Mouse (Mus musculus): Measurements from ENCODE around the gene Clic6.

DNA sequence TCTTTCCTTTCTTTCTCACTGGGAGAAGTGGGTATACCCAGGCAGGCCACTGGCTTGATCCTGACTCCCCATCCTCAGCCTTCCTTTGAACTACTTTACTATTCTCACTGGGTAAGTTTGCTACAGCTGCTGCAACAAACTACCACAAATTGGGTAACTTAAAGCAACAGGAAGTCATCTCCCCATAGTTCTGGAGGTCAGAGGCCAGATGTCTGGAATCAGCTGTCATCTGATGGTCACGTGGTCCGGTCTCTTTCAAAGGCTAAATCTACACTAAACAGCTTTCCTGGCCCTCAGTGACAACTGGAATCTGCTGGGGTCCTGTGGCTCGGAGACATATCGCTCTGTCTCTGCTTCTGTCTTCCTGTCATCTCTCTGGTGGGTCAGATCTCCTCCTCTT is 87.7 kb downstream of the Clic6 start:
- no peak for TF ChIP-seq CTCF (conservative IDR thresholded peaks at IDR 0.05; ENCODE audit: insufficient read depth, insufficient read length, low read depth, low read length)
- TF ChIP-seq POLR2A (IDR thresholded peaks at IDR 0.05; ENCODE audit: low read depth, low read length): no peak
